Mouse (Mus musculus) cerebellum, adult 18-20 months (tissue): ENCODE results near the gene Zfp961.
"Not testable (repeated sequence)": the region's sequence is repeated elsewhere in the genome, so short reads cannot be mapped to it uniquely, and the experiment has no call there.

Experiments used
- DNase-seq, 2 experiments: peaks; one replicate each; pipeline ENCODE4 v3.0.0; 2021

The Zfp961 gene

GRCm38 (mm10) chr8:72019816-72020215 lies 69.0 kb downstream of the Zfp961 start:
- no peak for DNase-seq

GRCm38 (mm10) chr8:72024886-72025285 lies 74.0 kb downstream of the Zfp961 start:
- DNase-seq: peak; percentile 25 to 53

GRCm38 (mm10) chr8:72032926-72033325 lies 82.1 kb downstream of the Zfp961 start:
- DNase-seq: peak; percentile 54 to 64

- not testable (repeated sequence) for DNase-seq
Measured at GRCm38 (mm10) chr8:72040918-72041317, 90.1 kb downstream of the Zfp961 start, which contains the start of gene Olfr372. Gene Olfr372, plus strand, starts transcription at chr8:72041218.

- no peak for DNase-seq
Measured at GRCm38 (mm10) chr8:72042493-72042892, 91.7 kb downstream of the Zfp961 start.
